In the genomic region with DNA sequence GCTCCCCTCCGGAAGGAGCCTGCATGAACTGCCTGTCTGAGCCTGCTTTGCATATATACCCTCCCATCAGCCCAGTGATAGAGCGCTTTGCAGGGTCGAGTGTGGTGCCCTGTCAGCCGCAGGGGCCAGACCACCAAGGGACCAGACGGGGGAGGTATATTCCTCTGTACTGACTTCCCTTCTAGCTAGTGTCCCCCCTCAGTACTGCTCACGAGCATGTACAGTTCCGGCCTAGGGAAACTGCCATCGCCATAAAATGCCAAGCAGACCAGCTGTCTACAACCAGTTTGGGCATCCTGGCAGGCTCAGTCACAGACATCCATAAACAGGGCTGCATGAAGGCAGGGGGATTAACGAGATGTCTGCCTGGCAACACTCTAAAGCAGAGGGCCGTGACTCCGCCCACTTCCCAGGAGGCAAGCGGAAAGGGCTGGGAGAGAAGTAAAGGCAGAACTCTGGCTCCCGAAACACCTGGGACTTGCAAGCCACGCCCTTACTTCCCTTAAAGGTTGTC, we compare ENCODE assay signal across 8 mouse cellular contexts.
DNase-seq lines count a peak whose midpoint lies in the region; ATAC-seq and TF ChIP-seq lines count a peak whose summit lies in the region.

No protein-coding gene starts in this region.

- no peaks in the 10 kb centered on the region for H3K9me3 ChIP-seq in embryonic facial prominence, embryonic 11.5 days (replicated peaks; ENCODE audit: control insufficient read depth, low read length)
- no peaks in the 10 kb centered on the region for H3K9me3 ChIP-seq in hindbrain, embryonic 14.5 days (ENCODE audit: control insufficient read depth, low read length)
- H3K9me3 ChIP-seq in midbrain, embryonic 15.5 days, result no peaks in the 10 kb centered on the region

- peak overlapping the region; percentile 42 for H3K4me2 ChIP-seq in embryonic facial prominence, embryonic 11.5 days (ENCODE audit: low read depth, low read length)
- peak overlapping the region; percentile 51 for H3K4me2 ChIP-seq in hindbrain, embryonic 14.5 days (replicated peaks)
- peak overlapping the region; percentile 47 for H3K4me2 ChIP-seq in midbrain, embryonic 15.5 days

- intact Hi-C loops in left cerebral cortex, postnatal 14 days (cut with DNase I), result no loop called here
- intact Hi-C loops in left cerebral cortex, adult 2 months (cut with DNase I), result no loop called here

- no peak overlapping the region for H3K27ac ChIP-seq in embryonic facial prominence, embryonic 11.5 days (replicated peaks; ENCODE audit: low read depth, low read length)
- peak overlapping the region; percentile 73 for H3K27ac ChIP-seq in hindbrain, embryonic 14.5 days
- H3K27ac ChIP-seq in midbrain, embryonic 15.5 days, result peak overlapping the region; percentile 26; the same call in 1 of the 2 replicates
- H3K27ac ChIP-seq in left cerebral cortex, adult 2 months, result no peak overlapping the region

- H3K4me3 ChIP-seq in embryonic facial prominence, embryonic 11.5 days (ENCODE audit: low read depth, low read length), result peak overlapping the region; percentile 9; the same call in 1 of the 2 replicates
- peak overlapping the region; percentile 14 for H3K4me3 ChIP-seq in hindbrain, embryonic 14.5 days (replicated peaks; ENCODE audit: low read length)
- H3K4me3 ChIP-seq in midbrain, embryonic 15.5 days, result peak overlapping the region; percentile 12
- H3K4me3 ChIP-seq in left cerebral cortex, adult 2 months, result no peak overlapping the region; the same call in 1 of the 2 replicates

- peak overlapping the region; percentile 3; the same call in 1 of the 2 replicates for H3K9ac ChIP-seq in embryonic facial prominence, embryonic 11.5 days (replicated peaks; ENCODE audit: low read length)
- peak overlapping the region; percentile 44 for H3K9ac ChIP-seq in hindbrain, embryonic 14.5 days
- peak overlapping the region; percentile 23; the same call in 1 of the 2 replicates for H3K9ac ChIP-seq in midbrain, embryonic 15.5 days

- no peaks in the 10 kb centered on the region for H3K36me3 ChIP-seq in embryonic facial prominence, embryonic 11.5 days (replicated peaks; ENCODE audit: control insufficient read depth, insufficient read depth, low read depth, low read length)
- no peaks in the 10 kb centered on the region for H3K36me3 ChIP-seq in hindbrain, embryonic 14.5 days (replicated peaks; ENCODE audit: control insufficient read depth, insufficient read depth)
- H3K36me3 ChIP-seq in midbrain, embryonic 15.5 days (replicated peaks), result no peaks in the 10 kb centered on the region

- ATAC-seq in embryonic facial prominence, embryonic 11.5 days (replicated peaks; ENCODE audit: insufficient number of reproducible peaks, low FRiP score, low TSS enrichment, low read depth), result peak; percentile 55
- ATAC-seq in hindbrain, embryonic 14.5 days (ENCODE audit: low FRiP score), result peak; percentile 84
- ATAC-seq in midbrain, embryonic 15.5 days (replicated peaks), result peak; percentile 84
- no peak for ATAC-seq in CD4-positive, CD25-positive, alpha-beta regulatory T cell, adult 4 months

- no peaks in the 10 kb centered on the region for H3K4me1 ChIP-seq in embryonic facial prominence, embryonic 11.5 days (ENCODE audit: control insufficient read depth, insufficient read depth, low read length)
- peaks cover 17% of the 10 kb centered on the region for H3K4me1 ChIP-seq in hindbrain, embryonic 14.5 days (replicated peaks; ENCODE audit: control insufficient read depth, insufficient read depth, low read length)
- H3K4me1 ChIP-seq in midbrain, embryonic 15.5 days, result peaks cover 15% of the 10 kb centered on the region

- DNase-seq in left cerebral cortex, postnatal 14 days (ENCODE audit: low spot score in 2 of 2), result peak; percentile 24 to 45
- no peak for DNase-seq in left cerebral cortex, adult 8-10 months (ENCODE audit: low spot score in 2 of 2)
- DNase-seq in embryonic facial prominence, embryonic 11.5 days (ENCODE audit: low spot score), result peak; percentile 73
- DNase-seq in hindbrain, embryonic 14.5 days (ENCODE audit: low spot score), result peak; percentile 66
- DNase-seq in left cerebral cortex, adult 2 months (ENCODE audit: extremely low spot score in 1 of 2, low spot score in 2 of 2), result no peak
- DNase-seq in cerebellum, adult 8-10 months, result no peak

- WGBS in embryonic facial prominence, embryonic 11.5 days, result 2% methylated on average over 14 of the region's 14 CpGs
- WGBS in hindbrain, embryonic 14.5 days, result 2% methylated on average over 14 of the region's 14 CpGs
- 3% methylated on average over 14 of the region's 14 CpGs for WGBS in midbrain, embryonic 15.5 days

- no peaks in the 10 kb centered on the region for H3K27me3 ChIP-seq in embryonic facial prominence, embryonic 11.5 days (ENCODE audit: control insufficient read depth, insufficient read depth, low read length)
- H3K27me3 ChIP-seq in hindbrain, embryonic 14.5 days (ENCODE audit: control insufficient read depth, insufficient read depth, low read length), result no peaks in the 10 kb centered on the region
- no peaks in the 10 kb centered on the region for H3K27me3 ChIP-seq in midbrain, embryonic 15.5 days (replicated peaks)

- TF ChIP-seq CTCF in left cerebral cortex, adult 2 months (IDR thresholded peaks at IDR 0.05), result no peak

Comparison
In these comparisons a context has a peak if more than half of its experiments do, and no peak if none do; other contexts are left out.
1. DNase-seq: peak in left cerebral cortex, postnatal 14 days (2 of 2), embryonic facial prominence, embryonic 11.5 days (single experiment) and hindbrain, embryonic 14.5 days (single experiment); none in left cerebral cortex, adult 8-10 months (0 of 2), left cerebral cortex, adult 2 months (0 of 2) and cerebellum, adult 8-10 months (single experiment).
2. H3K27ac ChIP-seq: peak in hindbrain, embryonic 14.5 days (single experiment) and midbrain, embryonic 15.5 days (single experiment); none in embryonic facial prominence, embryonic 11.5 days (single experiment) and left cerebral cortex, adult 2 months (single experiment).
3. Peak in every context shown above with its lines, with median percentiles within 50 percentile points of each other: H3K4me2 ChIP-seq and H3K9ac ChIP-seq.